Mouse (Mus musculus) erythroblast, embryonic 14.5 days (primary cell): Measurements from ENCODE around the gene Usp25.

ENCODE experiments used
- GATA1 ChIP-seq: IDR thresholded peaks from 2 replicates; pipeline ENCODE4 v1.6.1; 2012; ENCODE audit warnings: low read length, inconsistent platforms, mixed read lengths
- TAL1 ChIP-seq: IDR thresholded peaks from 3 replicates; pipeline ENCODE4 v1.6.1; 2012; ENCODE audit warnings: low read length, inconsistent platforms, mixed read lengths

DNA sequence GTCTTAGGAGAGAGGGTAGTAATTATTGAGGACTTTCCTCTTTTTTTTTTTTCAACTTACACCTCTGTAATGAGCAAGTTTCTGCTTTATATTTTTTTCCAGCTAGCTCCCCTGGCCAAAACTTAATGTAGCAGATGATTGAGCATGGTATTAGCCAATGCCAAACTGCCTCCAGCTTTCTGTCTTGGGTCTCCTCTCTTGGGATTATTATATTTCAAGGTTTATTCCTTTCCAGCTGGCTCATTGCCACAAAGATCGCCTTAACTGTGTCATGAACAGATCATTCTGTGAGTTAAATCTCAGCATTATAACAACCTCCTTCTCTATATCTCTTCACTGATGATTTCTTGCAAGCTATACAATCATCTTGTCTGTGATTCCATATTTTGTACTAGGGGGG is 141.3 kb downstream of the Usp25 start:
- TF ChIP-seq GATA1 (no peak), TAL1 (no peak)
